Mouse (Mus musculus) thymus, adult 2 months (tissue): ENCODE measurements at regions not wholly inside any gene's neighbourhood (a gene's known extent, or its start where the extent isn't known, plus 50 kb on each side); places are given as distances from the start of the nearest gene placed in this dataset.

ENCODE experiments used
- DNase-seq: peaks from one replicate; pipeline ENCODE4 v3.0.0; 2021
- H3K27ac ChIP-seq: fragments of 200-500 bp; 2 replicates; pipeline ENCODE4 v1.5.1; 2012; ENCODE audit warnings: low read length, control low read depth; ENCODE audit not compliant: control insufficient read depth, insufficient read depth
- H3K27me3 ChIP-seq: fragments of 200-500 bp; 2 replicates; pipeline ENCODE4 v1.6.1; 2012; ENCODE audit warnings: mild to moderate bottlenecking, low read length, moderate library complexity, mixed read lengths; ENCODE audit not compliant: control insufficient read depth, insufficient read depth
- H3K36me3 ChIP-seq: fragments of 200-500 bp; 2 replicates; pipeline ENCODE4 v1.6.1; 2012; ENCODE audit warnings: mild to moderate bottlenecking, low read length, moderate library complexity; ENCODE audit not compliant: control insufficient read depth, insufficient read depth
- H3K4me1 ChIP-seq: fragments of 200-500 bp; replicated peaks from 2 replicates; pipeline ENCODE4 v1.6.1; 2012; ENCODE audit warnings: low read length; ENCODE audit not compliant: control insufficient read depth, insufficient read depth
- H3K4me3 ChIP-seq: fragments of 200-500 bp; 2 replicates; pipeline ENCODE4 v1.5.1; 2012; ENCODE audit warnings: mild to moderate bottlenecking, low read length, control low read depth, moderate library complexity; ENCODE audit not compliant: control insufficient read depth, insufficient read depth
- CTCF ChIP-seq: fragments of 200-500 bp; IDR thresholded peaks from 2 replicates; pipeline ENCODE4 v1.5.1; 2012; ENCODE audit warnings: mild to moderate bottlenecking, control low read depth, low read length, moderate library complexity, borderline replicate concordance; ENCODE audit not compliant: control insufficient read depth, poor library complexity, insufficient read depth; ENCODE audit errors: extremely low read depth
- POLR2A ChIP-seq: fragments of 200-500 bp; IDR thresholded peaks from 2 replicates; pipeline ENCODE4 v1.6.1; 2012; ENCODE audit warnings: mild to moderate bottlenecking, low read length, control low read depth, moderate library complexity; ENCODE audit not compliant: control insufficient read depth, poor library complexity, insufficient read depth; ENCODE audit errors: extremely low read depth
- WGBS: fragments of 180-500 bp; shearing (Covaris S2); methylation state at CpG from one replicate; pipeline ENCODE4 v1.1.7; 2018; 5-methylcytosine and 5-hydroxymethylcytosine counted together

GRCm38 (mm10) chr2:117936590-117936989, 175.1 kb upstream of the Thbs1 start:
- no peaks in the 10 kb centered on the region for H3K4me1 ChIP-seq
- WGBS = 54% methylated on average over 6 of the region's 6 CpGs
- DNase-seq = no peak

GRCm38 (mm10) chr2:117938283-117939049, 173.2 kb upstream of the Thbs1 start:
- no peaks in the 10 kb centered on the region for H3K27me3 ChIP-seq
- WGBS = 97% methylated on average over 12 of the region's 12 CpGs

More at GRCm38 (mm10) chr2:117936590-117936989, 175.1 kb upstream of the Thbs1 start:
- Histone ChIP-seq H3K27ac (no peak overlapping the region), H3K27me3 (no peaks in the 10 kb centered on the region), H3K4me3 (no peak overlapping the region), H3K36me3 (no peaks in the 10 kb centered on the region)
- TF ChIP-seq CTCF = no peak
- TF ChIP-seq POLR2A = no peak

GRCm38 (mm10) chr2:117941517-117942096, 170.1 kb upstream of the Thbs1 start:
- H3K4me3 ChIP-seq = no peak overlapping the region
- no peaks in the 10 kb centered on the region for H3K27me3 ChIP-seq
- no peaks in the 10 kb centered on the region for H3K4me1 ChIP-seq

More at GRCm38 (mm10) chr2:117938283-117939049, 173.2 kb upstream of the Thbs1 start:
- Histone ChIP-seq H3K36me3 (no peaks in the 10 kb centered on the region), H3K4me1 (no peaks in the 10 kb centered on the region), H3K4me3 (no peak overlapping the region), H3K27ac (no peak overlapping the region)
- no peak for TF ChIP-seq POLR2A
- TF ChIP-seq CTCF = no peak
- no peak for DNase-seq

GRCm38 (mm10) chr2:117943666-117944065, 168.0 kb upstream of the Thbs1 start:
- no peak overlapping the region for H3K4me3 ChIP-seq
- H3K4me1 ChIP-seq = no peaks in the 10 kb centered on the region
- TF ChIP-seq POLR2A (no peak), CTCF (no peak)
- H3K27me3 ChIP-seq = no peaks in the 10 kb centered on the region
- no peaks in the 10 kb centered on the region for H3K36me3 ChIP-seq
- no peak overlapping the region for H3K27ac ChIP-seq
- 91% methylated on average over 5 of the region's 5 CpGs for WGBS
- no peak for DNase-seq

More at GRCm38 (mm10) chr2:117941517-117942096, 170.1 kb upstream of the Thbs1 start:
- Histone ChIP-seq H3K27ac (no peak overlapping the region), H3K36me3 (no peaks in the 10 kb centered on the region)
- TF ChIP-seq POLR2A = no peak
- TF ChIP-seq CTCF = no peak
- WGBS = 42% methylated on average over 6 of the region's 6 CpGs
- no peak for DNase-seq

GRCm38 (mm10) chr2:117944325-117944724, 167.4 kb upstream of the Thbs1 start:
- 87% methylated on average over 1 of the region's 1 CpGs for WGBS
- no peaks in the 10 kb centered on the region for H3K4me1 ChIP-seq
- H3K36me3 ChIP-seq = no peaks in the 10 kb centered on the region

GRCm38 (mm10) chr2:117944942-117945341, 166.7 kb upstream of the Thbs1 start:
- 2% methylated on average over 2 of the region's 2 CpGs for WGBS
- Histone ChIP-seq H3K36me3 (no peaks in the 10 kb centered on the region), H3K27me3 (no peaks in the 10 kb centered on the region), H3K4me3 (no peak overlapping the region), H3K4me1 (no peaks in the 10 kb centered on the region), H3K27ac (no peak overlapping the region)
- TF ChIP-seq CTCF (no peak), POLR2A (no peak)
- no peak for DNase-seq

More at GRCm38 (mm10) chr2:117944325-117944724, 167.4 kb upstream of the Thbs1 start:
- Histone ChIP-seq H3K27ac (no peak overlapping the region), H3K4me3 (no peak overlapping the region), H3K27me3 (no peaks in the 10 kb centered on the region)
- no peak for TF ChIP-seq POLR2A
- no peak for TF ChIP-seq CTCF
- DNase-seq = no peak
